Mouse (Mus musculus) midbrain, postnatal 0 days (tissue): Measurements from ENCODE around the gene Zfand3. TPM values are rescaled to one million over a fixed set of nuclear protein-coding genes. Genes with fewer than 3 reads are reported as not detected.

ENCODE experiments used
- ATAC-seq: fragments of 200-750 bp; cut with Nextera tagmentation; 2 replicates; pipeline ENCODE4 v1.8.0; 2017; ENCODE audit warnings: moderate number of reproducible peaks, mild to moderate bottlenecking, moderate TSS enrichment, moderate library complexity; ENCODE audit not compliant: low FRiP score
- DNase-seq: peaks from one replicate; pipeline ENCODE4 v3.0.0-alpha.2; 2015; ENCODE audit warnings: low spot score
- H3K27ac ChIP-seq: fragments of 300-500 bp; sonication (generic); 2 replicates; pipeline ENCODE4 v1.5.1; 2014; ENCODE audit warnings: low read depth, mild to moderate bottlenecking, low read length, mixed read lengths
- H3K27me3 ChIP-seq: fragments of 300-500 bp; sonication (generic); 2 replicates; pipeline ENCODE4 v1.6.1; 2014; ENCODE audit warnings: low read length, control low read depth, mixed read lengths; ENCODE audit not compliant: insufficient read depth
- H3K36me3 ChIP-seq: fragments of 300-500 bp; sonication (generic); 2 replicates; pipeline ENCODE4 v1.6.1; 2014; ENCODE audit warnings: low read length, control low read depth, mixed read lengths; ENCODE audit not compliant: insufficient read depth
- H3K4me1 ChIP-seq: fragments of 300-500 bp; sonication (generic); 2 replicates; pipeline ENCODE4 v1.6.1; 2014; ENCODE audit warnings: mild to moderate bottlenecking, control low read depth, antibody characterized with exemption, low read length, mixed read lengths; ENCODE audit not compliant: insufficient read depth
- H3K4me2 ChIP-seq: fragments of 300-500 bp; sonication (generic); 2 replicates; pipeline ENCODE4 v1.6.1; 2014; ENCODE audit warnings: low read depth, mild to moderate bottlenecking, low read length, mixed read lengths; ENCODE audit not compliant: poor library complexity, severe bottlenecking
- H3K4me3 ChIP-seq: fragments of 300-500 bp; sonication (generic); 2 replicates; pipeline ENCODE4 v1.5.1; 2014; ENCODE audit warnings: low read depth, mild to moderate bottlenecking, low read length, moderate library complexity
- H3K9ac ChIP-seq: fragments of 300-500 bp; sonication (generic); replicated peaks from 2 replicates; pipeline ENCODE4 v1.6.1; 2014; ENCODE audit warnings: mild to moderate bottlenecking, low read length, moderate library complexity, mixed read lengths; ENCODE audit not compliant: poor library complexity, severe bottlenecking
- H3K9me3 ChIP-seq: fragments of 300-500 bp; sonication (generic); 2 replicates; pipeline ENCODE4 v1.6.1; 2016; ENCODE audit warnings: low read length, control low read depth
- CTCF ChIP-seq: IDR thresholded peaks from 2 replicates; pipeline ENCODE4 v1.5.1; 2016; ENCODE audit warnings: antibody characterized with exemption, mild to moderate bottlenecking
- WGBS: fragments of 180-500 bp; shearing (Covaris S2); extraction: QIAGEN DNeasy Blood & Tissue Kit; methylation state at CpG from one replicate; pipeline ENCODE4 v1.1.7; 2014; 5-methylcytosine and 5-hydroxymethylcytosine counted together
- polyA plus RNA-seq: library from polyadenylated mRNA; unstranded; fragments of >200 nt; fragmentation: Nextera tagmentation; extraction: Ambion mirVana; gene quantifications from 2 replicates; pipeline ENCODE4 v1.2.1, GENCODE M21; 2015
- total RNA-seq: library from RNA; depleted of rRNA; stranded (reverse); fragments of >200 nt; gene quantifications from 2 replicates; pipeline ENCODE4 v1.2.3, GENCODE M21; 2014

The Zfand3 gene
- total and polyA plus RNA-seq, 2 experiments from 2014 or later: 41.3 to 72.2 TPM

DNA sequence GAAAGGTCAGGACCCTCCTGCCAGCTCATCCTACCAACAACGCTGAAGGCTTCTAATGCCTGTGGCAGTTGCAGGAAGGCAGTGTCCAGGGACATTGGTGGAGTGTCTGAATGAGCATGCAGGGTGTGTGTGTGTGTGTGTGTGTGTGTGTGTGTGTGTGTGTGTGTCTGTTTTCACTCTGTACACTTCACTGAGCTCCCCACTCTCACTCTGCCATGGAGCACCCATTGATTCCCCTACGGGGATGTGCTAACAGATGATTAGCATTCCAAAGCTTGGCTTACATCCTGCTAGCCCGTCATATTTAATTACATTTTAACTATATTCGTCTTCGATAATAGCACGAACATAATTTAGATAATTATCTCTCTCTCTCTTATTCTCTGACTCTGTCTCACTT, 232.1 kb downstream of the Zfand3 start:
- no peak for DNase-seq
- no peak for ATAC-seq
- H3K27ac ChIP-seq: no peak overlapping the region

DNA sequence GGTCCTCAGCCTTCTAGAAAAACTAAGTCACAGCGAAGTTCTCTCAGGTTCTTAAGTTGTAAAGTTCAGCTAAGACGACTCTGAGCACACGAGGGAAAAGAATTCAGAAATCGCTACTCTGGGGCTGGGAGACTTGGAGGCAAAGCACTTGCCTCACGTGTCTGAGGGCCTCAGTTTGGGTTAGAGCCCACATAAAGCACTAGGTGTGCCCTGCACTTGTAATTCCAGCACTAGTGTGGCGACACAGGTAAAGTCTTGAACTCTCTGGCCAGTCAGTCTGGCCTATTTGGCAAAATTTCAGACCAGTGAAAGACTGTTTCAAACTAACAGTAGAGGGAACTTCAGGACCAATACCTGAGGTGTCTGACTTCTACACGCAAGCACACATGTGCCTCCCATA, 233.1 kb downstream of the Zfand3 start:
- DNase-seq (no peak), ATAC-seq (no peak)
- Histone ChIP-seq H3K9ac (no peak overlapping the region), H3K27me3 (no peaks in the 10 kb centered on the region), H3K4me1 (0 out of 2 replicates have a peak, but pooled peaks cover 5% of the 10 kb centered on the region), H3K27ac (no peak overlapping the region), H3K9me3 (no peaks in the 10 kb centered on the region), H3K4me3 (no peak overlapping the region), H3K36me3 (no peaks in the 10 kb centered on the region), H3K4me2 (no peak overlapping the region)
- WGBS: 92% methylated on average over 7 of the region's 7 CpGs
- TF ChIP-seq CTCF: no peak

More for the DNA sequence above, 232.1 kb downstream of the Zfand3 start:
- TF ChIP-seq CTCF: no peak
- no peak overlapping the region for H3K9ac ChIP-seq
- no peaks in the 10 kb centered on the region for H3K27me3 ChIP-seq
- H3K4me2 ChIP-seq: no peak overlapping the region
- 0 out of 2 replicates have a peak, but pooled peaks cover 5% of the 10 kb centered on the region for H3K4me1 ChIP-seq
- WGBS: 46% methylated on average over 6 of the region's 6 CpGs
- H3K4me3 ChIP-seq: no peak overlapping the region
- no peaks in the 10 kb centered on the region for H3K9me3 ChIP-seq
- H3K36me3 ChIP-seq: no peaks in the 10 kb centered on the region

DNA sequence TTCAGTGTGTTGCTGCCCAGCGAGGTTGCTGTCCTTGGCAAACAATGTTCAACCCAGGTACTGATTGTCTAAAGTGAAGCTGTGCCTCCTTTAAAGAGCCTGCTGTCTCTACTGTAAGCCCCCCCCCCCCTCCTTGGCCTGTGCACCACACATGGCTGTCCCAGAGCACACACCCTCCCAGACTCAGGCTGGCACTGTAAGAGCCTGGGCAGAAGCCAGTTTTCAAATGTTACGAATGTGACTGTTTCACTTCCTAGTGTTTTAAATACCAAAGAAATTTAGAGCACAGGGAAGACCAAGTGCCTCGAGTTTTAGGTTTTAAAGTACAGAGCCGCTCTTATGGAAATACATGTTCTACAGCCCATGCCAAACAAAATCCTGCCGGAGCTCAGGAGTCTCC, 234.9 kb downstream of the Zfand3 start:
- H3K36me3 ChIP-seq: no peaks in the 10 kb centered on the region
- H3K9ac ChIP-seq: no peak overlapping the region
- peaks cover 7% of the 10 kb centered on the region; the same call in 1 of the 2 replicates for H3K4me1 ChIP-seq
- no peak overlapping the region for H3K4me3 ChIP-seq
- WGBS: 76% methylated on average over 5 of the region's 5 CpGs
- DNase-seq (no peak), ATAC-seq (no peak)
- no peaks in the 10 kb centered on the region for H3K27me3 ChIP-seq
- TF ChIP-seq CTCF: no peak
- H3K4me2 ChIP-seq: no peak overlapping the region
- H3K9me3 ChIP-seq: no peaks in the 10 kb centered on the region
- no peak overlapping the region for H3K27ac ChIP-seq

DNA sequence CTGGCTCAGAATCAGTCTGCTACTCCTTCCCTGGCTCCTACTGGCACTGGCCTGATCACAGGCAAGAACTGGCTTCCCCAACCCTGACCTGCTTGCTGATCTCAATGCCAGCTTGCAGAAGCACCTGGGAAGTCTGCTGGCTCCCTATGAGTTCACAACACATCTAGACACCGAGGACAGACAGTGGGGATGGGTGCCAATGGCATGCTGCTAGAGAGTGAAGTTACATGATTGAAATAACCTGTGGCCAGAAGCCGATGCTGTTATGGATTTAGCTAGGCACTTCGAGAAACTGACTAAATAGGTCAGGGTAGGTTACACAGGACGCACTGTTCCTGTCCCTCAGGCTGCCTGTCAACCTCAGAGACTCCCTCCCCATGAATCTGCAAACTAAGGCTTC, 236.1 kb downstream of the Zfand3 start:
- DNase-seq (no peak), ATAC-seq (no peak)
- 91% methylated on average over 4 of the region's 4 CpGs for WGBS
- Histone ChIP-seq H3K27ac (no peak overlapping the region), H3K4me2 (no peak overlapping the region), H3K27me3 (no peaks in the 10 kb centered on the region), H3K36me3 (no peaks in the 10 kb centered on the region), H3K4me1 (peaks cover 16% of the 10 kb centered on the region), H3K9me3 (no peaks in the 10 kb centered on the region), H3K9ac (no peak overlapping the region), H3K4me3 (no peak overlapping the region)
- no peak for TF ChIP-seq CTCF

DNA sequence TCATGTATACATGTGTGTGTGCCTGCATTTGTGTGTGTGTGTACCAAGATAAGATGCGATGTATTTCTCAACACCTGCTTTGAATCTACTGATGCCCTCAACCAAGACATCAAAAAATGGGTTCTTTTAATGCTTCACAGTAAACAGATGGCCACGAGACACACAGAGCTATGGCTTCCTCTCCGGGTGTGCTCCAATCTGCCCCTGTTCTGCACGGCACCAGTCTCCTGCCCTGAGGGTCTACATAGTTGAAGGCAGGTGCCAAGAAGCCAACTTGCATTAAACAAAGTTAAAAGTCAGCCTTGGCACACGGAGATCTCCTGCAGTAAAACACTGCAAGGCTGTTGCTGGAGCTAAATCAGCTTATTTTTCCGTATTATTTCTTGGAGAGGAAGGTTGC, 236.5 kb downstream of the Zfand3 start:
- H3K27me3 ChIP-seq: no peaks in the 10 kb centered on the region
- DNase-seq: no peak
- TF ChIP-seq CTCF: no peak
- 71% methylated on average over 6 of the region's 6 CpGs for WGBS
- peaks cover 16% of the 10 kb centered on the region for H3K4me1 ChIP-seq
- ATAC-seq: no peak
- H3K4me3 ChIP-seq: no peak overlapping the region
- H3K36me3 ChIP-seq: no peaks in the 10 kb centered on the region
- H3K4me2 ChIP-seq: no peak overlapping the region
- H3K27ac ChIP-seq: no peak overlapping the region
- H3K9ac ChIP-seq: no peak overlapping the region
- no peaks in the 10 kb centered on the region for H3K9me3 ChIP-seq

DNA sequence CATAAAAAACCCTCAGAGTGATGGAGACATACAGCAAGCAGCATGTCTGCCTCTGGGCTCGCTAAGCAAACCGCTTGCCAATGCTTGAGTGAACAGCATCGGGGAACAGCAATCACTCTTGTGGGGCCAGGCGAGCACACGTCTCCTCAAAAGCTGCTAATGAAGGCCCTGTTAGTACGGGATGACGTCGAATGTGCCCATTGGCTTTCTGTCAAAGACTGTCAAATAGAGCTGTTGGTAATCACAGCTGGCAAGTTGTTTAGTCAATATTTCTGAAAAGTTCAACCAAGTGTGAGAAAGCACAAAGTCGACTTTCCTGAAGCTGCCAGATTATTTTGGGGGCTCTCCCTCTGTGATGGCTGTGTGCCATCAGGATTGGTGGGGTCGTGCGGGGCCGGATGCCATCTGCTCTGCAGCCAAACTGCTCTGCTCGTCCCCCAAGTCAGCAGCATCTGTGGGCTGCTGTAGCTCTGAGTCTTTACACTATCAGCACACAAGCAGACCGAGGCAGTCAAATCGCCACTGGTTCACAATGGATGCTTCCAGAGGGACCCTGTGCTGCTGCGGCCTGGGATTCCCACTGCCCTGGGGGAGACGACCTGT, 237.3 kb downstream of the Zfand3 start:
- Histone ChIP-seq H3K4me2 (no peak overlapping the region), H3K9me3 (no peaks in the 10 kb centered on the region), H3K4me3 (no peak overlapping the region), H3K36me3 (no peaks in the 10 kb centered on the region), H3K27ac (no peak overlapping the region), H3K4me1 (peaks cover 16% of the 10 kb centered on the region), H3K9ac (no peak overlapping the region), H3K27me3 (no peaks in the 10 kb centered on the region)
- peak; percentile 84 for DNase-seq
- WGBS: 53% methylated on average over 17 of the region's 17 CpGs
- ATAC-seq: no peak
- TF ChIP-seq CTCF: no peak
